Mouse (Mus musculus): Measurements from ENCODE around the gene Tmem95.

Gene Tmem95

GRCm38 (mm10) chr11:69848021-69848420 lies 29.8 kb downstream of the Tmem95 start:
- no peak for DNase-seq (ENCODE audit: low read depth in 1 of 2, low spot score in 2 of 2)

- no peak for DNase-seq (ENCODE audit: low read depth in 1 of 2, low spot score in 2 of 2)
Measured at GRCm38 (mm10) chr11:69846738-69847688, 30.8 kb downstream of the Tmem95 start.

GRCm38 (mm10) chr11:69846198-69846680 lies 31.6 kb downstream of the Tmem95 start, which contains the start of gene Plscr3:
TSS of gene Plscr3 (plus strand) at chr11:69846376.
- peak; percentile 45 to 81 for DNase-seq (ENCODE audit: low read depth in 1 of 2, low spot score in 2 of 2)

GRCm38 (mm10) chr11:69838714-69839104 lies 39.1 kb downstream of the Tmem95 start:
- no peak for DNase-seq (ENCODE audit: low read depth in 1 of 2, low spot score in 2 of 2)

- peak; percentile 90 to 91 for DNase-seq (ENCODE audit: low read depth in 1 of 2, low spot score in 2 of 2)
Measured at GRCm38 (mm10) chr11:69837952-69838713, 39.7 kb downstream of the Tmem95 start, which contains the start of gene Tmem256. TSS of gene Tmem256 (plus strand) at chr11:69838514.

- DNase-seq (ENCODE audit: low read depth in 1 of 2, low spot score in 2 of 2) = no peak
Measured at GRCm38 (mm10) chr11:69837604-69837951, 40.2 kb downstream of the Tmem95 start, which contains the start of gene Nlgn2. TSS of gene Nlgn2 (minus strand) at chr11:69837784.

GRCm38 (mm10) chr11:69836703-69837576 lies 40.9 kb downstream of the Tmem95 start:
- DNase-seq (ENCODE audit: low read depth in 1 of 2, low spot score in 2 of 2) = no peak

- no peak for DNase-seq (ENCODE audit: low read depth in 1 of 2, low spot score in 2 of 2)
Measured at GRCm38 (mm10) chr11:69835966-69836335, 41.9 kb downstream of the Tmem95 start.

- DNase-seq (ENCODE audit: low read depth in 1 of 2, low spot score in 2 of 2) = no peak
Measured at GRCm38 (mm10) chr11:69835326-69835965, 42.4 kb downstream of the Tmem95 start.

GRCm38 (mm10) chr11:69834001-69834549 lies 43.7 kb downstream of the Tmem95 start:
- no peak for DNase-seq (ENCODE audit: low read depth in 1 of 2, low spot score in 2 of 2)

GRCm38 (mm10) chr11:69833554-69833953 lies 44.3 kb downstream of the Tmem95 start:
- DNase-seq (ENCODE audit: low read depth in 1 of 2, low spot score in 2 of 2) = no peak

GRCm38 (mm10) chr11:69828832-69829231 lies 49.0 kb downstream of the Tmem95 start:
- no peak for DNase-seq (ENCODE audit: low read depth in 1 of 2, low spot score in 2 of 2)

Data from monocyte, adult 2 months (primary cell).